Mouse (Mus musculus) monocyte, adult 59 days (primary cell): ENCODE measurements around the gene Treml2. TPM values are rescaled to one million over a fixed set of nuclear protein-coding genes. Genes with fewer than 3 reads are reported as not detected.

Experiments used
- total RNA-seq, 2 experiments: library from RNA; stranded (reverse); gene quantifications; one replicate each; pipeline ENCODE4 v1.2.4; 2023

Gene Treml2
- total RNA-seq, result 1 to 10 TPM; 6.4 to 8.9 TPM

DNA sequence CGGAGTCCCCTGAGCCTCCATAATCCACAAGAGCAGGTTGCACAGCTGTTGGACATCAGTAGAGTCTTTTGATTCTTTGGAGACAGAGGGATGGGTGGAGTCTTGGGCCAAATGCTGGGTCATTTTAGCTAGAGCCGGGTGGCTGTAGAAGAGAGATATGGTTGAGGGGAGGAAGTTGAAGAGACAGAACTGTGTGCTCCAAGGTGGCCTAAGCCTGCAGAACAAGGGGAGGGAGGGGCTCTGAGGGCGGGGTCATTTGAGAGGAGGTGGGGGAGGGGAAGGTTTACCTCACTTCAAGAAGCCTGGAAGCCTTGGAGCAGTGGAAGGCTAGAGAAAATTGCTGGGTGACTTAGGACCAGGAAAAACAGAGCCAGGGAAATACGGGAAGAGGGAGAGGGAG is at the start of gene Treml2:
TSS of gene Treml2 (plus strand) at position 296 of the 400 bp plus-strand sequence.

DNA sequence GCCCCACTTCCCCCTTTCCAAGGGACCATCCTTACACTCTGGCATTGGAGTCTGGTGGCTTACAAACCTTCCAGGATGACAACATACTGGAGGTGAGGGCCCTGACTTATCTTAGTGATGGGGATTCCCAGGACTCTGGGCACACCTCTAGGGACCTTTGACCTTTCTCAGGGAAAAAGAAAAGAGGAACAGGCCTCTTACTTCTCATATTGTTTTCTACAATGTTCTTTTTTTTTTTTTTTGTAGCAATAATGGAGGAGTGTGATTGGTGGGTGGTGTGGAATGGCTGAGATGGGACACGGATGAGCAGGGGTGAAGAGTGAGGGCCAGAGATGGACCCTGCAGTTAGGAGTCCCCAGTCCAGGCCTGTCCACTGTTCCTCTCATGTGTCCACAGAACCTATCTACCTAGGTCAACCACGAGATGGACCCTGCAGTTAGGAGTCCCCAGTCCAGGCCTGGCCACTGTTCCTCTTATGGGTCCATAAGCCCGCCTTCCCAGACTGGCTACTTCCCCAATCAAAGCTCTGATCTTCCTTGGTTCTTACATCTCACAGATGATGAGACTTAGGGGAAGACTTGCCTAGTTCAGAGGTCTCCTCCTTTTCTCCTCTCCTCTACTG is 35.4 kb upstream of the Treml2 start, which contains the start of gene Treml4:
TSS of gene Treml4 (plus strand) at position 555 of the 622 bp plus-strand sequence.

DNA sequence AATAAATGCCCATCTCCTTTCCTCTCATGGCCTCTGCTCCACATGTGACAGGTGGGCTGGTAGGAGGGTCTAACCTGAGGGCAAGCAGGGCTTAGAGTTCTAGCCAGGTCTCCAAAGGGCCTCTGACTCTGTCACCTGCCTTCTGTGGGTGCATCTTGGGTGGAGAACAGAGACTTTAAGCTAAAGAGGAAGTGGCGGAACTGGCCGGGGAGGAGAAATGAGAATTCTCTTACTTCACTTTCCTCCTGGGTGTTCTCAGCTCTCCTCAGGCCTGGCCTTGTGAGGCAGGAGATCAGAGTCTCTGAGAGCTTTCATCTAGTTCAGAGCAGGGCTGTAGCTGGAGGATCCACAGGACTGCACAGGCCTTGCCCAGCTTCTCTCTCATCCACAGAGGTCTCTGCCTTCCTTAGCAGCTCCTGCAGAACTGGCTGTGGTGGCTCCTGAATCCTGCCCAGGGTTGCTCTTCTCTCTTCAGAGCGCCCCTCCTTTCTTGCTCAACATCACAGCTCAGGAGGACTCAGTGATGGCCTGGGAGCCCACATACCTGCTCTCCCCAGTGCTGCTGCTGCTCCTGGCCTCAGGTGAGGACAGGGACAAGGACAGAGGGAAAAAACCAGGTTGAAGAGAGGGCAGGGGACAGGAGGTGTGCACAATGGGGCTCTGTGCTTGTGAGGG is 16.7 kb downstream of the Treml2 start, which contains the start of gene B430306N03Rik:
TSS of gene B430306N03Rik (plus strand) at position 237 of the 675 bp plus-strand sequence.

DNA sequence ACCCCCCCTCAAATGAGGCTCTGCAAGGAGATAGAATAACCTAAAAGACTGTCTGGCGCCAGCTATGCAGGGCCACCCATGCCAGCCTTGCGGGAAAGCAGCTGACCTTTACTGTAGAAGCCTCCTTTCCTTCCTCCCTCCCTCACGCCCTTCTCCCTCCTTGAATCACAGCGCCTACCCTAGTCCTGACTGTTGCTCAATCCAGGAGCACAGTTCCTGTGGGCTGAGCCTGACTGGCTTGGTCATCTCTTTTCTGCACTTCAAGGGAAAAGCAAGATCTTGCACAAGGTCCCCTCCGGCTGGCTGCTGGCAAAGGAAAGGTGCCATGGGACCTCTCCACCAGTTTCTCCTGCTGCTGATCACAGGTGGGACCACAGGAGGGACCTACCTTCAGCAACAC is 46.9 kb downstream of the Treml2 start, which contains the start of gene Trem2:
TSS of gene Trem2 (plus strand) at position 171 of the 400 bp plus-strand sequence.

DNA sequence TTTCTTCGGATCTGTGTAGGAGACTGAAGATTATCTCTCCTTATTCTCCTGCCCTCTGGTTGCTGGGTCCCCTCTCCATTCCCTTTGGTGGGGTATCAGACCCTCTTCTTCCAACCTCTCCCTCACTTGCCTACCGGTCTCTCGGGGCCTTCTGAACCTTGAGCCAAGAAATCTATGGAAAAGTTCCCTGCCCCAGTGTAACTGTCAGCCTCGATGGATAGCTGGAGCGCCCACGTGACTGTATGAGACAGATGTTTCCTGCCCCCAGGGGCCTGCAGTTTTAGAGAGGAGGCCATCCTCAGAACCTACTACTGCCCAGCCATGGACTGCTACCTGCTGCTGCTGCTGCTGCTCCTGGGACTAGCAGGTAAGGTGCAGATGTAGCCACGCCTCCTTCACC is 60.3 kb downstream of the Treml2 start, which contains the start of gene Treml1:
TSS of gene Treml1 (plus strand) at position 301 of the 400 bp plus-strand sequence.

Other genes with a start within 250 kb of the Treml2 start
- gene 1700067P10Rik, start 210.2 kb upstream of the Treml2 start, total RNA-seq, result not detected
- gene 9830107B12Rik, start 153.2 kb upstream of the Treml2 start, total RNA-seq, result 10 to 100 TPM; 16.6 to 21.2 TPM
- gene A530064D06Rik, start 132.2 kb upstream of the Treml2 start, total RNA-seq, result 10 to 100 TPM; 28.2 to 34.5 TPM
- gene Trem1, start 66.7 kb upstream of the Treml2 start, total RNA-seq, result 100 to 1,000 TPM; 130 to 138 TPM
- gene Trem3, start 51.7 kb upstream of the Treml2 start, total RNA-seq, result 100 to 1,000 TPM; 138 to 143 TPM
- gene Treml4, start 35.2 kb upstream of the Treml2 start, total RNA-seq, result 100 to 1,000 TPM; 470 to 487 TPM
- gene B430306N03Rik, start 16.6 kb downstream of the Treml2 start, total RNA-seq, result 10 to 100 TPM; 30.5 to 42.2 TPM
- 10 to 100 TPM; 31.5 to 31.9 TPM for gene Trem2, start 46.9 kb downstream of the Treml2 start, total RNA-seq
- gene Treml1, start 60.4 kb downstream of the Treml2 start, total RNA-seq, result 1 to 10 TPM; 1.6 to 3.2 TPM
- 100 to 1,000 TPM; 106 to 110 TPM for gene Nfya, start 110.4 kb downstream of the Treml2 start, total RNA-seq
- 10 to 100 TPM; 18.1 to 23.8 TPM for gene Oard1, start 110.5 kb downstream of the Treml2 start, total RNA-seq
- gene Apobec2, start 133.4 kb downstream of the Treml2 start, total RNA-seq, result not detected
- gene Tspo2, start 152.0 kb downstream of the Treml2 start, total RNA-seq, result not detected
- not detected for gene Unc5cl, start 155.4 kb downstream of the Treml2 start, total RNA-seq